Mouse (Mus musculus): ENCODE results near the gene Slc37a2.

The Slc37a2 gene

GRCm38 (mm10) chr9:37214327-37215060, 41.0 kb downstream of the Slc37a2 start:
- no peak for DNase-seq (ENCODE audit: low spot score in 2 of 2)

GRCm38 (mm10) chr9:37213060-37213738, 42.3 kb downstream of the Slc37a2 start:
- no peak for DNase-seq (ENCODE audit: low spot score in 2 of 2)

DNA sequence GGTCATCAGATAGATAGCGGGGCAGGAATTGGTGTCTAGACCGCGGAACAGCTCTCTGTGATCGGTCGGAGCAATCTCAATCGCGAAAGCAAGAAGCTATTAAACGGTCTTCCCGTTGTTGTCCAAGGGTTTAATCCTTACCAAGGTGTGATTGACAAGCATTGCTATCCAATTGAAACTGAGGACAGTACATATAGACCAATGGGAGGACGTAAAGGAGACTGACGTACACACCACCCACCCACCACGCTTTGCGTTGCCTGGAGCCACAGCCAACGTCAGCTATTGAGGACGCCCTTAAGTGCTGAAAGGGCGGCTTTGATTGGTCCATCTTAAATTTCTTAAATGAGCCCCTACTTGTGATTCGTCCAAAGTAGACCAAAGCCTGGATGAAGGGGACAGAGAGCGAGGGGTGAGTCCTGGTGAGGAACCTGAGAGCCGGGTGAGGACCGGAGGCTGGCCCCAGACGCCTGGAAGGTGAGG, 47.6 kb downstream of the Slc37a2 start, which contains the start of gene Tmem218:
Gene Tmem218 (plus strand): TSS at position 295 of the 483 bp plus-strand sequence.
- DNase-seq (ENCODE audit: low spot score in 2 of 2), result peak; percentile 66 to 94

GRCm38 (mm10) chr9:37203884-37204283, 51.7 kb downstream of the Slc37a2 start:
- no peak for DNase-seq (ENCODE audit: low spot score in 2 of 2)

DNA sequence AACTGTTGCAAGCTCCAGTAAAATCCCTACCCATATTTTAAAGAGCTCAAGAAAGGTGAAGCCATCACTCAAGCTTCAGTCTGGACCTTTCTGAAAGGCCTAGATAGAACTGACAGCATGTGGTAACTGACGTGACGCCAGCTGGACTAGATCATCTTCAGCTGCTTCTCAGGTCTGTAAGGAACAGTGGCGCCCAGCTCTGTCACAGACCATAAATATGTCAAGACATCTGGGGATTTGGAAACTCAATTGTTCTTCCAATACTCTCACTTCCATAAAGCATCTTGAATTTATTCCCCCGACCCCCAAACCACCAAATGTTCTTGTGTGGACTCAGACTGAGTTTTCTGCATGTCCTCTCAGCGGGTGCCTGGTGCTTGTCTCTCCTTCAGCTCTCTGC, 55.1 kb downstream of the Slc37a2 start:
- DNase-seq (ENCODE audit: low spot score in 2 of 2), result no peak

- DNase-seq (ENCODE audit: low spot score in 2 of 2), result no peak
Measured at GRCm38 (mm10) chr9:37197067-37197466, 58.5 kb downstream of the Slc37a2 start.

DNA sequence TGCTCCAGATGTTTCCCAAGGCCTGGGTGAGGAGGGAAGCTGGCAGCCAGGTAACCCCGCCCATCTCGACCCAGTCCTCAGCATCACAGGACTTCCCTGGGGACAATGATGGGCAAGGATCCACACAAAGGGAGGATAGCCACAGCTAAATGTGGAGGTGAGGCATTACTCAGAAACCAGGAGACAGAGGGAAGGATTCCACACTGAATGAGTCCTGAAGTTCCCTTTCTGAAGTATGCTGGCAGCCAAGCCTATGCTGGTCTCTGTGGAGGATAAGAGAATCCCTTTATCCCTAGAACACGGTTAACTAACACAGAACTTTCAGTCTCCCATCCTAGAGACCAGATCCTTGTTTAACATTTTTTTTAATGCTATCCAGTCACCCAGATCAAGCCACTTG, 67.5 kb downstream of the Slc37a2 start:
- DNase-seq (ENCODE audit: low spot score in 2 of 2), result no peak

DNA sequence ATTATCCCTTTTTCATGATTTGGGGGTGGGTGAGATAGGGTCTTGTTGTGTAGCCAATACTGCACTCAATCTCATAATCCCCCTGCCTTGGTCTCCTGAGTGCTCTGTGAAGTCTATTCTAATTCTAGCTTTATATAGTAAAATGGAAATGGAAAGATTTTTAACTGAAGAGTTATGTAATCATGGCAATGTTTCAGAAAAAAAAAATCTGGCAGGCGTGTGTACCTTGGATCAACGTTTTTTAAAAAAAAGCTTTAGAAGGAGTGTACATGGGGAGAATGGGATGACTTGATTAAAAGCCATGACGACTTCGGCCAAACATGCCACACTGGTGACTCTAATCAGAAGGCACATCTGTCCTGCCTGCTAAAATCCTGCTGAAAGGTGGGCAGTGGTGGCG, 68.1 kb downstream of the Slc37a2 start:
- DNase-seq (ENCODE audit: low spot score in 2 of 2), result no peak

DNA sequence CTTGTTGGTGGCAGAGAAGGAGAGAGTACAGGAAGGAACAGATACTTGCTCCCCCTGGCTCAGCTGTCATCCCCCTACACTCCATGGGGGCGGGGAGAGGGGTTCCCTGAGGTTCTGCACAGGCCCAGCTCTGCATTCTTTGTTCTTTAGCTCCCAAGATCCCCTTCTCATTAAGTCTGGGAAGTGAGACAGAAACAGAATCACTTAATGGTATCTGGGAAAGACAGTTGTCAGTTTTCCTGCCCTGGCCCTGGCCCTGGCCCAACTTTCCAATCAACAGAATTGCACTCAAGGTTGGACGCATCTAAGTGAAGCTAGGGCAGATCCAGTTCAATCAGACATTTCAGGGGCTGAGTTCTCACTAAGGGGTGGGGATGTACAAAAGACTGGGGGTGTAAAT, 72.4 kb downstream of the Slc37a2 start:
- no peak for DNase-seq (ENCODE audit: low spot score in 2 of 2)

DNA sequence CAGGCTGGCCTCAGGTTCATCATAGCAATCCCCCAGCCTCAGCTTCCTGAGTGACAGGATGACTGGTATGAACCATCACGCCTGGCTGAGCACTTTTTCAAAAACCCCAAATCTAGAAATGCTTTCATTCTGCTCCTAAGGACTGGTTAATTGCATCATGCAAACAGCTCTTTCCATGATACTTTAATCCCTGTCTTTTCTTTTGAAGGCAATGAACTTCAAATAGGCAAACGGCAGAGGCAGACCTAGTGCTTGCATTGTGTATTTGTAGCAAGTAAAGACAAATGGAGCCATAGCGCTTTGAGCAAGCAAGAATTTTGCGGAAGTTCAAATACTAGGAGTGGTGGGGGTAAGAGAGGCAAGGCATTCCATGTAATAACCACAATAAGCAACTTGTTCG, 73.9 kb downstream of the Slc37a2 start:
- no peak for DNase-seq (ENCODE audit: low spot score in 2 of 2)

- DNase-seq (ENCODE audit: low spot score in 2 of 2), result no peak
Measured at GRCm38 (mm10) chr9:37179596-37179995, 75.9 kb downstream of the Slc37a2 start.

- peak in 1 of 2 experiments; percentile 14 for DNase-seq (ENCODE audit: low spot score in 2 of 2)
Measured at GRCm38 (mm10) chr9:37178911-37179310, 76.6 kb downstream of the Slc37a2 start.

All from cerebellum, postnatal 4 days (tissue).